Mouse (Mus musculus): Measurements from ENCODE around the gene Arid5b. TPM values are rescaled to one million over a fixed set of nuclear protein-coding genes. Genes with fewer than 3 reads are reported as not detected.

The Arid5b gene
- polyA plus RNA-seq, 1 experiment, result 4.0 TPM

GRCm38 (mm10) chr10:68203860-68204259 is 74.7 kb downstream of the Arid5b start:
- H3K27me3 ChIP-seq (ENCODE audit: control insufficient read depth, insufficient read depth, low read length), result no peaks in the 10 kb centered on the region
- WGBS, result 58% methylated on average over 7 of the region's 7 CpGs
- no peak for DNase-seq
- H3K4me1 ChIP-seq (replicated peaks; ENCODE audit: control insufficient read depth, insufficient read depth, low read length), result no peaks in the 10 kb centered on the region; the same call in 1 of the 2 replicates
- H3K4me3 ChIP-seq (ENCODE audit: control insufficient read depth, insufficient read depth, low read length), result no peak overlapping the region
- no peak overlapping the region for H3K27ac ChIP-seq (ENCODE audit: control insufficient read depth, insufficient read depth, low read length)
- no peaks in the 10 kb centered on the region for H3K36me3 ChIP-seq (ENCODE audit: control insufficient read depth, insufficient read depth, low read length)
- TF ChIP-seq CTCF (IDR thresholded peaks at IDR 0.05; ENCODE audit: borderline replicate concordance, control insufficient read depth, extremely low read depth, insufficient read depth, low read length, poor library complexity) (no peak), POLR2A (IDR thresholded peaks at IDR 0.05; ENCODE audit: control insufficient read depth, extremely low read depth, insufficient read depth, low read length, poor library complexity) (no peak)

GRCm38 (mm10) chr10:68203322-68203721 is 75.2 kb downstream of the Arid5b start:
- Histone ChIP-seq H3K36me3 (ENCODE audit: control insufficient read depth, insufficient read depth, low read length) (no peaks in the 10 kb centered on the region), H3K4me1 (replicated peaks; ENCODE audit: control insufficient read depth, insufficient read depth, low read length) (no peaks in the 10 kb centered on the region; the same call in 1 of the 2 replicates), H3K27ac (ENCODE audit: control insufficient read depth, insufficient read depth, low read length) (no peak overlapping the region), H3K4me3 (ENCODE audit: control insufficient read depth, insufficient read depth, low read length) (no peak overlapping the region), H3K27me3 (ENCODE audit: control insufficient read depth, insufficient read depth, low read length) (no peaks in the 10 kb centered on the region)
- 94% methylated on average over 11 of the region's 11 CpGs for WGBS
- TF ChIP-seq CTCF (IDR thresholded peaks at IDR 0.05; ENCODE audit: borderline replicate concordance, control insufficient read depth, extremely low read depth, insufficient read depth, low read length, poor library complexity), result no peak
- no peak for TF ChIP-seq POLR2A (IDR thresholded peaks at IDR 0.05; ENCODE audit: control insufficient read depth, extremely low read depth, insufficient read depth, low read length, poor library complexity)
- DNase-seq, result no peak

GRCm38 (mm10) chr10:68199440-68199839 is 79.1 kb downstream of the Arid5b start:
- Histone ChIP-seq H3K27ac (ENCODE audit: control insufficient read depth, insufficient read depth, low read length) (no peak overlapping the region), H3K4me3 (ENCODE audit: control insufficient read depth, insufficient read depth, low read length) (no peak overlapping the region), H3K27me3 (ENCODE audit: control insufficient read depth, insufficient read depth, low read length) (no peaks in the 10 kb centered on the region), H3K36me3 (ENCODE audit: control insufficient read depth, insufficient read depth, low read length) (no peaks in the 10 kb centered on the region), H3K4me1 (replicated peaks; ENCODE audit: control insufficient read depth, insufficient read depth, low read length) (no peaks in the 10 kb centered on the region; the same call in 1 of the 2 replicates)
- no peak for TF ChIP-seq CTCF (IDR thresholded peaks at IDR 0.05; ENCODE audit: borderline replicate concordance, control insufficient read depth, extremely low read depth, insufficient read depth, low read length, poor library complexity)
- no peak for TF ChIP-seq POLR2A (IDR thresholded peaks at IDR 0.05; ENCODE audit: control insufficient read depth, extremely low read depth, insufficient read depth, low read length, poor library complexity)
- no peak for DNase-seq
- WGBS, result 87% methylated on average over 5 of the region's 5 CpGs

GRCm38 (mm10) chr10:68196324-68196723 is 82.2 kb downstream of the Arid5b start:
- TF ChIP-seq POLR2A (IDR thresholded peaks at IDR 0.05; ENCODE audit: control insufficient read depth, extremely low read depth, insufficient read depth, low read length, poor library complexity) (no peak), CTCF (IDR thresholded peaks at IDR 0.05; ENCODE audit: borderline replicate concordance, control insufficient read depth, extremely low read depth, insufficient read depth, low read length, poor library complexity) (no peak)
- H3K27ac ChIP-seq (ENCODE audit: control insufficient read depth, insufficient read depth, low read length), result no peak overlapping the region
- 97% methylated on average over 9 of the region's 9 CpGs for WGBS
- no peaks in the 10 kb centered on the region for H3K36me3 ChIP-seq (ENCODE audit: control insufficient read depth, insufficient read depth, low read length)
- H3K4me3 ChIP-seq (ENCODE audit: control insufficient read depth, insufficient read depth, low read length), result no peak overlapping the region
- no peaks in the 10 kb centered on the region for H3K27me3 ChIP-seq (ENCODE audit: control insufficient read depth, insufficient read depth, low read length)
- DNase-seq, result no peak
- 0 out of 2 replicates have a peak, but pooled peaks cover 2% of the 10 kb centered on the region for H3K4me1 ChIP-seq (replicated peaks; ENCODE audit: control insufficient read depth, insufficient read depth, low read length)

- no peak for DNase-seq
- 0 out of 2 replicates have a peak, but pooled peaks cover 2% of the 10 kb centered on the region for H3K4me1 ChIP-seq (replicated peaks; ENCODE audit: control insufficient read depth, insufficient read depth, low read length)
- TF ChIP-seq POLR2A (IDR thresholded peaks at IDR 0.05; ENCODE audit: control insufficient read depth, extremely low read depth, insufficient read depth, low read length, poor library complexity) (no peak), CTCF (IDR thresholded peaks at IDR 0.05; ENCODE audit: borderline replicate concordance, control insufficient read depth, extremely low read depth, insufficient read depth, low read length, poor library complexity) (no peak)
- no peak overlapping the region for H3K4me3 ChIP-seq (ENCODE audit: control insufficient read depth, insufficient read depth, low read length)
- 93% methylated on average over 3 of the region's 3 CpGs for WGBS
- H3K27me3 ChIP-seq (ENCODE audit: control insufficient read depth, insufficient read depth, low read length), result no peaks in the 10 kb centered on the region
- H3K27ac ChIP-seq (ENCODE audit: control insufficient read depth, insufficient read depth, low read length), result no peak overlapping the region
- no peaks in the 10 kb centered on the region for H3K36me3 ChIP-seq (ENCODE audit: control insufficient read depth, insufficient read depth, low read length)
Measured at GRCm38 (mm10) chr10:68193561-68193960, 85.0 kb downstream of the Arid5b start.

GRCm38 (mm10) chr10:68192824-68193255 is 85.7 kb downstream of the Arid5b start:
- no peak overlapping the region for H3K27ac ChIP-seq (ENCODE audit: control insufficient read depth, insufficient read depth, low read length)
- 0 out of 2 replicates have a peak, but pooled peaks cover 2% of the 10 kb centered on the region for H3K4me1 ChIP-seq (replicated peaks; ENCODE audit: control insufficient read depth, insufficient read depth, low read length)
- 21% methylated on average over 3 of the region's 3 CpGs for WGBS
- H3K27me3 ChIP-seq (ENCODE audit: control insufficient read depth, insufficient read depth, low read length), result no peaks in the 10 kb centered on the region
- no peak for TF ChIP-seq POLR2A (IDR thresholded peaks at IDR 0.05; ENCODE audit: control insufficient read depth, extremely low read depth, insufficient read depth, low read length, poor library complexity)
- no peak for TF ChIP-seq CTCF (IDR thresholded peaks at IDR 0.05; ENCODE audit: borderline replicate concordance, control insufficient read depth, extremely low read depth, insufficient read depth, low read length, poor library complexity)
- H3K4me3 ChIP-seq (ENCODE audit: control insufficient read depth, insufficient read depth, low read length), result no peak overlapping the region
- H3K36me3 ChIP-seq (ENCODE audit: control insufficient read depth, insufficient read depth, low read length), result no peaks in the 10 kb centered on the region
- DNase-seq, result no peak
